Mouse (Mus musculus): ENCODE results near the gene Snx11. TPM values are rescaled to one million over a fixed set of nuclear protein-coding genes. Genes with fewer than 3 reads are reported as not detected.
A peak's percentile ranks its signal among the peaks of the same experiment; 100 is the strongest.
"Not testable (repeated sequence)": the region's sequence is repeated elsewhere in the genome, so short reads cannot be mapped to it uniquely, and the experiment has no call there.

Gene Snx11
- polyA plus RNA-seq, 1 experiment: 31.1 TPM

- TF ChIP-seq POLR2A (IDR thresholded peaks at IDR 0.05; ENCODE audit: low read depth, low read length) (no peak), CTCF (IDR thresholded peaks at IDR 0.05; ENCODE audit: borderline replicate concordance, insufficient read depth, low read length) (no peak)
- no peak overlapping the region for H3K4me3 ChIP-seq (ENCODE audit: insufficient read depth, low read length)
- no peaks in the 10 kb centered on the region for H3K4me1 ChIP-seq (ENCODE audit: control insufficient read depth, insufficient read depth, low read length)
- no peak overlapping the region for H3K27ac ChIP-seq (ENCODE audit: insufficient read depth, low read length)
These were observed 19.2 kb upstream of the Snx11 start for GRCm38 (mm10) chr11:96796586-96796985.

GRCm38 (mm10) chr11:96796081-96796480, 18.7 kb upstream of the Snx11 start:
- H3K4me1 ChIP-seq (ENCODE audit: control insufficient read depth, insufficient read depth, low read length): no peaks in the 10 kb centered on the region
- no peak overlapping the region for H3K4me3 ChIP-seq (ENCODE audit: insufficient read depth, low read length)
- no peak overlapping the region for H3K27ac ChIP-seq (ENCODE audit: insufficient read depth, low read length)
- no peak for TF ChIP-seq CTCF (IDR thresholded peaks at IDR 0.05; ENCODE audit: borderline replicate concordance, insufficient read depth, low read length)
- no peak for TF ChIP-seq POLR2A (IDR thresholded peaks at IDR 0.05; ENCODE audit: low read depth, low read length)

GRCm38 (mm10) chr11:96795491-96795890, 18.1 kb upstream of the Snx11 start:
- Histone ChIP-seq H3K4me3 (ENCODE audit: insufficient read depth, low read length) (no peak overlapping the region), H3K27ac (ENCODE audit: insufficient read depth, low read length) (no peak overlapping the region), H3K4me1 (ENCODE audit: control insufficient read depth, insufficient read depth, low read length) (no peaks in the 10 kb centered on the region; the same call in 1 of the 2 replicates)
- TF ChIP-seq POLR2A (IDR thresholded peaks at IDR 0.05; ENCODE audit: low read depth, low read length): no peak
- no peak for TF ChIP-seq CTCF (IDR thresholded peaks at IDR 0.05; ENCODE audit: borderline replicate concordance, insufficient read depth, low read length)

- no peaks in the 10 kb centered on the region; the same call in 1 of the 2 replicates for H3K4me1 ChIP-seq (ENCODE audit: control insufficient read depth, insufficient read depth, low read length)
- H3K27ac ChIP-seq (ENCODE audit: insufficient read depth, low read length): no peak overlapping the region
- no peak for TF ChIP-seq CTCF (IDR thresholded peaks at IDR 0.05; ENCODE audit: borderline replicate concordance, insufficient read depth, low read length)
- H3K4me3 ChIP-seq (ENCODE audit: insufficient read depth, low read length): peak overlapping the region; percentile 25
These were observed 13.3 kb upstream of the Snx11 start for GRCm38 (mm10) chr11:96790681-96791080.

GRCm38 (mm10) chr11:96789990-96790389, 12.6 kb upstream of the Snx11 start:
- H3K4me3 ChIP-seq (ENCODE audit: insufficient read depth, low read length): peak overlapping the region; percentile 99
- H3K27ac ChIP-seq (ENCODE audit: insufficient read depth, low read length): peak overlapping the region; percentile 98; the same call in 1 of the 2 replicates
- no peak for TF ChIP-seq CTCF (IDR thresholded peaks at IDR 0.05; ENCODE audit: borderline replicate concordance, insufficient read depth, low read length)
- no peak for TF ChIP-seq POLR2A (IDR thresholded peaks at IDR 0.05; ENCODE audit: low read depth, low read length)
- H3K4me1 ChIP-seq (ENCODE audit: control insufficient read depth, insufficient read depth, low read length): no peaks in the 10 kb centered on the region; the same call in 1 of the 2 replicates

GRCm38 (mm10) chr11:96788871-96789795, 11.8 kb upstream of the Snx11 start, which contains the start of gene Cbx1:
Gene Cbx1, plus strand, starts transcription at chr11:96789127.
- TF ChIP-seq CTCF (IDR thresholded peaks at IDR 0.05; ENCODE audit: borderline replicate concordance, insufficient read depth, low read length): no peak
- peak; percentile 80 for TF ChIP-seq POLR2A (IDR thresholded peaks at IDR 0.05; ENCODE audit: low read depth, low read length)
- H3K4me1 ChIP-seq (ENCODE audit: control insufficient read depth, insufficient read depth, low read length): no peaks in the 10 kb centered on the region; the same call in 1 of the 2 replicates
- H3K4me3 ChIP-seq (ENCODE audit: insufficient read depth, low read length): peak within 1 kb of the TSS; percentile 99
- peak within 1 kb of the TSS; percentile 98 for H3K27ac ChIP-seq (ENCODE audit: insufficient read depth, low read length)

GRCm38 (mm10) chr11:96786731-96787450, 9.5 kb upstream of the Snx11 start:
- H3K4me1 ChIP-seq (ENCODE audit: control insufficient read depth, insufficient read depth, low read length): no peaks in the 10 kb centered on the region; the same call in 1 of the 2 replicates
- no peak overlapping the region for H3K27ac ChIP-seq (ENCODE audit: insufficient read depth, low read length)
- H3K4me3 ChIP-seq (ENCODE audit: insufficient read depth, low read length): no peak overlapping the region
- no peak for TF ChIP-seq CTCF (IDR thresholded peaks at IDR 0.05; ENCODE audit: borderline replicate concordance, insufficient read depth, low read length)
- TF ChIP-seq POLR2A (IDR thresholded peaks at IDR 0.05; ENCODE audit: low read depth, low read length): no peak

- not testable (repeated sequence) for H3K4me1 ChIP-seq (ENCODE audit: control insufficient read depth, insufficient read depth, low read length); H3K4me3 ChIP-seq (ENCODE audit: insufficient read depth, low read length)
These were observed 7.5 kb upstream of the Snx11 start for GRCm38 (mm10) chr11:96784847-96785246.

GRCm38 (mm10) chr11:96781425-96781824, 4.1 kb upstream of the Snx11 start:
- TF ChIP-seq CTCF (IDR thresholded peaks at IDR 0.05; ENCODE audit: borderline replicate concordance, insufficient read depth, low read length) (no peak), POLR2A (IDR thresholded peaks at IDR 0.05; ENCODE audit: low read depth, low read length) (no peak)
- H3K4me3 ChIP-seq (ENCODE audit: insufficient read depth, low read length): no peak overlapping the region
- no peak overlapping the region for H3K27ac ChIP-seq (ENCODE audit: insufficient read depth, low read length)
- H3K4me1 ChIP-seq (ENCODE audit: control insufficient read depth, insufficient read depth, low read length): peaks cover 1% of the 10 kb centered on the region; the same call in 1 of the 2 replicates

More at GRCm38 (mm10) chr11:96784847-96785246, 7.5 kb upstream of the Snx11 start:
- H3K27ac ChIP-seq (ENCODE audit: insufficient read depth, low read length): not testable (repeated sequence)
- TF ChIP-seq CTCF (IDR thresholded peaks at IDR 0.05; ENCODE audit: borderline replicate concordance, insufficient read depth, low read length): peak; percentile 18; the same call in 1 of the 2 replicates

Data from embryonic fibroblast, embryonic 13.5 days (primary cell).